Mouse (Mus musculus): ENCODE results near the gene Babam1. TPM values are rescaled to one million over a fixed set of nuclear protein-coding genes. Genes with fewer than 3 reads are reported as not detected.

Gene Babam1
- polyA plus RNA-seq, 1 experiment = 108 TPM

GRCm38 (mm10) chr8:71391696-71392095 lies 5.0 kb upstream of the Babam1 start:
- H3ac ChIP-seq (ENCODE audit: control insufficient read depth, insufficient read length) = no peak overlapping the region
- H3K4me3 ChIP-seq = no peak overlapping the region
- H3K4me2 ChIP-seq (ENCODE audit: low read depth) = no peak overlapping the region
- no peak for TF ChIP-seq MAX (IDR thresholded peaks at IDR 0.05; ENCODE audit: low read depth)
- no peak for TF ChIP-seq TCF12 (IDR thresholded peaks at IDR 0.05; ENCODE audit: insufficient read depth, poor library complexity, severe bottlenecking)
- no peak for TF ChIP-seq SRF (IDR thresholded peaks at IDR 0.05; ENCODE audit: control insufficient read depth, insufficient read length, low read depth)
- no peak for TF ChIP-seq USF1 (IDR thresholded peaks at IDR 0.05; ENCODE audit: low read depth)
- TF ChIP-seq POLR2AphosphoS2 (IDR thresholded peaks at IDR 0.05; ENCODE audit: insufficient read length, low read depth) = no peak
- no peak for TF ChIP-seq MYOD1 (IDR thresholded peaks at IDR 0.05; ENCODE audit: control insufficient read depth in 1 of 3, insufficient read length in 2 of 3, low read depth in 2 of 3)
- TF ChIP-seq POLR2A (IDR thresholded peaks at IDR 0.05; ENCODE audit: insufficient read length, low read depth) = no peak
- TF ChIP-seq TCF3 (IDR thresholded peaks at IDR 0.05; ENCODE audit: insufficient read length, low read depth) = no peak
- TF ChIP-seq REST (IDR thresholded peaks at IDR 0.05; ENCODE audit: insufficient read depth, insufficient read length) = no peak
- no peak for TF ChIP-seq MYOG (IDR thresholded peaks at IDR 0.05; ENCODE audit: control insufficient read depth in 1 of 3, insufficient read depth in 1 of 3, insufficient read length in 2 of 3, low read depth in 2 of 3)
- TF ChIP-seq CEBPB (IDR thresholded peaks at IDR 0.05; ENCODE audit: insufficient read depth, poor library complexity, severe bottlenecking) = no peak
- TF ChIP-seq E2F4 (IDR thresholded peaks at IDR 0.05; ENCODE audit: insufficient read depth) = no peak
- no peaks in the 10 kb centered on the region for H3K36me3 ChIP-seq (ENCODE audit: control insufficient read depth, insufficient read depth)
- no peaks in the 10 kb centered on the region for H3K79me2 ChIP-seq (ENCODE audit: control insufficient read depth, insufficient read depth)
- H3K27me3 ChIP-seq (ENCODE audit: control insufficient read depth, insufficient read depth, insufficient read length) = no peaks in the 10 kb centered on the region

- Histone ChIP-seq H3K36me3 (ENCODE audit: control insufficient read depth, insufficient read depth) (no peaks in the 10 kb centered on the region), H3K79me2 (ENCODE audit: control insufficient read depth, insufficient read depth) (peaks cover 5% of the 10 kb centered on the region), H3K4me2 (ENCODE audit: low read depth) (no peak overlapping the region), H3ac (ENCODE audit: control insufficient read depth, insufficient read length) (no peak overlapping the region), H3K4me3 (no peak overlapping the region), H3K27me3 (ENCODE audit: control insufficient read depth, insufficient read depth, insufficient read length) (no peaks in the 10 kb centered on the region)
- TF ChIP-seq SRF (IDR thresholded peaks at IDR 0.05; ENCODE audit: control insufficient read depth, insufficient read length, low read depth) (no peak), MYOG (IDR thresholded peaks at IDR 0.05; ENCODE audit: control insufficient read depth in 1 of 3, insufficient read depth in 1 of 3, insufficient read length in 2 of 3, low read depth in 2 of 3) (no peak), REST (IDR thresholded peaks at IDR 0.05; ENCODE audit: insufficient read depth, insufficient read length) (no peak), MYOD1 (IDR thresholded peaks at IDR 0.05; ENCODE audit: control insufficient read depth in 1 of 3, insufficient read length in 2 of 3, low read depth in 2 of 3) (no peak), E2F4 (IDR thresholded peaks at IDR 0.05; ENCODE audit: insufficient read depth) (no peak), CEBPB (IDR thresholded peaks at IDR 0.05; ENCODE audit: insufficient read depth, poor library complexity, severe bottlenecking) (no peak), USF1 (IDR thresholded peaks at IDR 0.05; ENCODE audit: low read depth) (no peak), POLR2AphosphoS2 (IDR thresholded peaks at IDR 0.05; ENCODE audit: insufficient read length, low read depth) (no peak), TCF12 (IDR thresholded peaks at IDR 0.05; ENCODE audit: insufficient read depth, poor library complexity, severe bottlenecking) (no peak), MAX (IDR thresholded peaks at IDR 0.05; ENCODE audit: low read depth) (no peak), POLR2A (IDR thresholded peaks at IDR 0.05; ENCODE audit: insufficient read length, low read depth) (no peak), TCF3 (IDR thresholded peaks at IDR 0.05; ENCODE audit: insufficient read length, low read depth) (no peak)
Observed at GRCm38 (mm10) chr8:71392391-71392790, 4.3 kb upstream of the Babam1 start.

- Histone ChIP-seq H3K36me3 (ENCODE audit: control insufficient read depth, insufficient read depth) (no peaks in the 10 kb centered on the region), H3ac (ENCODE audit: control insufficient read depth, insufficient read length) (no peak overlapping the region), H3K27me3 (ENCODE audit: control insufficient read depth, insufficient read depth, insufficient read length) (no peaks in the 10 kb centered on the region), H3K79me2 (ENCODE audit: control insufficient read depth, insufficient read depth) (peaks cover 10% of the 10 kb centered on the region), H3K4me3 (no peak overlapping the region), H3K4me2 (ENCODE audit: low read depth) (peak overlapping the region; percentile 48)
- TF ChIP-seq TCF3 (IDR thresholded peaks at IDR 0.05; ENCODE audit: insufficient read length, low read depth) (no peak), TCF12 (IDR thresholded peaks at IDR 0.05; ENCODE audit: insufficient read depth, poor library complexity, severe bottlenecking) (no peak), MYOG (IDR thresholded peaks at IDR 0.05; ENCODE audit: control insufficient read depth in 1 of 3, insufficient read depth in 1 of 3, insufficient read length in 2 of 3, low read depth in 2 of 3) (no peak), MYOD1 (IDR thresholded peaks at IDR 0.05; ENCODE audit: control insufficient read depth in 1 of 3, insufficient read length in 2 of 3, low read depth in 2 of 3) (no peak), CEBPB (IDR thresholded peaks at IDR 0.05; ENCODE audit: insufficient read depth, poor library complexity, severe bottlenecking) (no peak), SRF (IDR thresholded peaks at IDR 0.05; ENCODE audit: control insufficient read depth, insufficient read length, low read depth) (no peak), REST (IDR thresholded peaks at IDR 0.05; ENCODE audit: insufficient read depth, insufficient read length) (no peak), POLR2A (IDR thresholded peaks at IDR 0.05; ENCODE audit: insufficient read length, low read depth) (no peak), MAX (IDR thresholded peaks at IDR 0.05; ENCODE audit: low read depth) (no peak), USF1 (IDR thresholded peaks at IDR 0.05; ENCODE audit: low read depth) (no peak), E2F4 (IDR thresholded peaks at IDR 0.05; ENCODE audit: insufficient read depth) (no peak), POLR2AphosphoS2 (IDR thresholded peaks at IDR 0.05; ENCODE audit: insufficient read length, low read depth) (no peak)
Observed at GRCm38 (mm10) chr8:71392871-71393270, 3.8 kb upstream of the Babam1 start.

GRCm38 (mm10) chr8:71394481-71394880 lies 2.2 kb upstream of the Babam1 start:
- no peak for TF ChIP-seq POLR2AphosphoS2 (IDR thresholded peaks at IDR 0.05; ENCODE audit: insufficient read length, low read depth)
- no peak for TF ChIP-seq MYOG (IDR thresholded peaks at IDR 0.05; ENCODE audit: control insufficient read depth in 1 of 3, insufficient read depth in 1 of 3, insufficient read length in 2 of 3, low read depth in 2 of 3)
- no peak for TF ChIP-seq MYOD1 (IDR thresholded peaks at IDR 0.05; ENCODE audit: control insufficient read depth in 1 of 3, insufficient read length in 2 of 3, low read depth in 2 of 3)
- no peak for TF ChIP-seq E2F4 (IDR thresholded peaks at IDR 0.05; ENCODE audit: insufficient read depth)
- TF ChIP-seq USF1 (IDR thresholded peaks at IDR 0.05; ENCODE audit: low read depth) = no peak
- TF ChIP-seq MAX (IDR thresholded peaks at IDR 0.05; ENCODE audit: low read depth) = no peak
- Histone ChIP-seq H3K36me3 (ENCODE audit: control insufficient read depth, insufficient read depth) (no peaks in the 10 kb centered on the region), H3K79me2 (ENCODE audit: control insufficient read depth, insufficient read depth) (peaks cover 16% of the 10 kb centered on the region), H3ac (ENCODE audit: control insufficient read depth, insufficient read length) (no peak overlapping the region), H3K27me3 (ENCODE audit: control insufficient read depth, insufficient read depth, insufficient read length) (no peaks in the 10 kb centered on the region), H3K4me3 (no peak overlapping the region), H3K4me2 (ENCODE audit: low read depth) (no peak overlapping the region)

Data from myocyte (in vitro differentiated cells).